Mouse (Mus musculus): ENCODE results near the gene Chit1. TPM values are rescaled to one million over a fixed set of nuclear protein-coding genes. Genes with fewer than 3 reads are reported as not detected.
A peak's percentile ranks its signal among the peaks of the same experiment; 100 is the strongest.

Gene Chit1
- total RNA-seq, 2 experiments from 2014 or later: 1.8 to 2.3 TPM

- ATAC-seq (replicated peaks; ENCODE audit: poor library complexity): no peak
Measured at GRCm38 (mm10) chr1:134133316-134133715, 22.3 kb downstream of the Chit1 start.

- no peak for ATAC-seq (replicated peaks; ENCODE audit: poor library complexity)
Measured at GRCm38 (mm10) chr1:134136351-134136750, 25.3 kb downstream of the Chit1 start.

- ATAC-seq (replicated peaks; ENCODE audit: poor library complexity): peak; percentile 54
Measured at GRCm38 (mm10) chr1:134138424-134138823, 27.4 kb downstream of the Chit1 start.

GRCm38 (mm10) chr1:134142363-134142794 is 31.3 kb downstream of the Chit1 start:
- ATAC-seq (replicated peaks; ENCODE audit: poor library complexity): no peak

- ATAC-seq (replicated peaks; ENCODE audit: poor library complexity): no peak
Measured at GRCm38 (mm10) chr1:134146066-134146465, 35.0 kb downstream of the Chit1 start.

- no peak for ATAC-seq (replicated peaks; ENCODE audit: poor library complexity)
Measured at GRCm38 (mm10) chr1:134150076-134150475, 39.0 kb downstream of the Chit1 start.

GRCm38 (mm10) chr1:134150745-134151144 is 39.7 kb downstream of the Chit1 start:
- ATAC-seq (replicated peaks; ENCODE audit: poor library complexity): no peak

- ATAC-seq (replicated peaks; ENCODE audit: poor library complexity): peak; percentile 89
Measured at GRCm38 (mm10) chr1:134151655-134152412, 40.8 kb downstream of the Chit1 start.

- ATAC-seq (replicated peaks; ENCODE audit: poor library complexity): peak; percentile 32; the same call in 1 of the 2 replicates
Measured at GRCm38 (mm10) chr1:134152626-134153590, 41.9 kb downstream of the Chit1 start.

- ATAC-seq (replicated peaks; ENCODE audit: poor library complexity): no peak
Measured at GRCm38 (mm10) chr1:134154121-134154520, 43.1 kb downstream of the Chit1 start.

- ATAC-seq (replicated peaks; ENCODE audit: poor library complexity): no peak
Measured at GRCm38 (mm10) chr1:134154655-134155054, 43.6 kb downstream of the Chit1 start.

- no peak for ATAC-seq (replicated peaks; ENCODE audit: poor library complexity)
Measured at GRCm38 (mm10) chr1:134160404-134160803, 49.4 kb downstream of the Chit1 start.

GRCm38 (mm10) chr1:134161399-134161798 is 50.4 kb downstream of the Chit1 start:
- ATAC-seq (replicated peaks; ENCODE audit: poor library complexity): no peak

- ATAC-seq (replicated peaks; ENCODE audit: poor library complexity): no peak
Measured at GRCm38 (mm10) chr1:134162510-134163225, 51.6 kb downstream of the Chit1 start.

- no peak for ATAC-seq (replicated peaks; ENCODE audit: poor library complexity)
Measured at GRCm38 (mm10) chr1:134163476-134163875, 52.4 kb downstream of the Chit1 start.

- ATAC-seq (replicated peaks; ENCODE audit: poor library complexity): no peak
Measured at GRCm38 (mm10) chr1:134164454-134164853, 53.4 kb downstream of the Chit1 start.

- ATAC-seq (replicated peaks; ENCODE audit: poor library complexity): no peak
Measured at GRCm38 (mm10) chr1:134166547-134166946, 55.5 kb downstream of the Chit1 start.

GRCm38 (mm10) chr1:134167416-134168305 is 56.6 kb downstream of the Chit1 start:
- ATAC-seq (replicated peaks; ENCODE audit: poor library complexity): no peak

GRCm38 (mm10) chr1:134168567-134168966 is 57.5 kb downstream of the Chit1 start:
- no peak for ATAC-seq (replicated peaks; ENCODE audit: poor library complexity)
